Mouse (Mus musculus): ENCODE data around the gene Tmem222. TPM values are rescaled to one million over a fixed set of nuclear protein-coding genes. Genes with fewer than 3 reads are reported as not detected.

Gene Tmem222
- polyA plus RNA-seq, 1 experiment = 66.9 TPM

DNA sequence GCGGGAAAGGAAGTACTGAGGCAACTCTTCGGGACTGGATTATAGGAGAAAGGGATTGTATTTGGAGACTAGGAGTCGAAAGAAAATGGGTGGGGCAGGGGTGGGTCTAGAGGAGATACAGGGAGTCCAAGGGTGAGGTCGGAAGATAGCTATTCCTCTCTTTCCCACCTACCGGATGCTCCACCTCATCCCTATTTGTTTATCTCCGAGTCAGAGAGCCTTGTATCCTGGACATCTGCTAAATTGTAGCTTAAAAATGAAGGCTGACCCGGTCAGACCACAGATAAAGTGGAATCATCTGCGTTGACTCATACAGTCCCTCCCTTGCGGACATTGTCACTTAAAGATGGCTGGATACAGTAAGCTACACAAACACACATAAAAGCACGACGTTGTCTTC is 35.7 kb downstream of the Tmem222 start:
- Histone ChIP-seq H3K36me3 (ENCODE audit: control insufficient read depth, insufficient read depth) (no peaks in the 10 kb centered on the region), H3K4me3 (peak overlapping the region; percentile 25), H3K79me2 (ENCODE audit: control insufficient read depth, insufficient read depth) (no peaks in the 10 kb centered on the region), H3ac (ENCODE audit: control insufficient read depth, insufficient read length) (no peak overlapping the region), H3K4me2 (ENCODE audit: low read depth) (peak overlapping the region; percentile 90), H3K27me3 (ENCODE audit: control insufficient read depth, insufficient read depth, insufficient read length) (no peaks in the 10 kb centered on the region)
- TF ChIP-seq POLR2A (IDR thresholded peaks at IDR 0.05; ENCODE audit: insufficient read length, low read depth) (no peak), MYOD1 (IDR thresholded peaks at IDR 0.05; ENCODE audit: control insufficient read depth in 1 of 3, insufficient read length in 2 of 3, low read depth in 2 of 3) (no peak), E2F4 (IDR thresholded peaks at IDR 0.05; ENCODE audit: insufficient read depth) (no peak), POLR2AphosphoS2 (IDR thresholded peaks at IDR 0.05; ENCODE audit: insufficient read length, low read depth) (no peak), CEBPB (IDR thresholded peaks at IDR 0.05; ENCODE audit: insufficient read depth, poor library complexity, severe bottlenecking) (no peak), USF1 (IDR thresholded peaks at IDR 0.05; ENCODE audit: low read depth) (no peak), REST (IDR thresholded peaks at IDR 0.05; ENCODE audit: insufficient read depth, insufficient read length) (no peak), TCF12 (IDR thresholded peaks at IDR 0.05; ENCODE audit: insufficient read depth, poor library complexity, severe bottlenecking) (no peak), MAX (IDR thresholded peaks at IDR 0.05; ENCODE audit: low read depth) (no peak), SRF (IDR thresholded peaks at IDR 0.05; ENCODE audit: control insufficient read depth, insufficient read length, low read depth) (no peak), TCF3 (IDR thresholded peaks at IDR 0.05; ENCODE audit: insufficient read length, low read depth) (no peak), MYOG (IDR thresholded peaks at IDR 0.05; ENCODE audit: control insufficient read depth in 1 of 3, insufficient read depth in 1 of 3, insufficient read length in 2 of 3, low read depth in 2 of 3) (no peak)

DNA sequence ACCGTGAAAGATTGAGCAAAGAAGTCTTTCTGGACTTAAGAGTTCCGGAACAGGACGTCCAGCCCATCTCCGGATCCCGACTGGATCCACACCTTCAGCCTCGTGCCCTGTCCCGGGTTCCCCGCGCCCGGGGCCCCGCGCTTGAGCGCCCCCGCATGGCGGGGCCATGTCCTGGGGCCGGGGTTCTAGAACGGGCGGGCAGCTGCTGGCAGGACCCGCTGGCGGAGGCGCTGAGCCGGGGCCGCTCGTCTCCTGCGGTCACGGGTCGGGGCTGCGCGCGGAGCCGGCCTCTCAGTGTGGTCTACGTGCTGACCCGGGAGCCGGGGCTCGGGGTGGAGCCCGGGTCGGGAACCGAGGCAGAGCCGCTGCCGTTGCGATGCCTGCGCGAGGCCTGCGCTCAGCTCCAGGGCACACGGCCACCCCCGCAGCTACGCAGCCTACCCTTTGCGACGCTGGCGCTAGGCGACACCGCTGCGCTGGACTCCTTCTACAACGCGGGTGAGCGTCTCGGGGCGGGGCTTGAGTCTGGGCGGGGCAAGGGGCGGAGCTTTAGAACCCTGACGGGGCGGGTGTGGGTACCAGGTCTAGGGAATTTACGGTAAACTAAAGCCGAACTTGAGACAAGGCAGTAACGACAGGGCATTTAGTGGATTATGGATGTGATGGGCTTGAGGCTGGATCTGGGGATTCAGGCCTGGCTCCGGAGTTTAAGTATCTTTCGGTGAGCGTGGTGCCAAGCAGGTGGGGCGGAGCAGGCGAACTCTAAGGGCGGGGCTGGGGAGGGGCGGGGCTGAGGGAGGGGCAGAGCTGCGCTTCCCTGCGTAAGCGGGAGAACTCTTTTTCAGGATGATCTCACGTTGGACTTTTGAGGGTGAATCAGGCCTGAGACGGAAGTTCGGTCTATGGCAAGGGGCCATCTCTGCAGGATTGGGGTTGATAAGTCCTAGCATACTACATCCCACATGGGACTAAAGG is 36.4 kb downstream of the Tmem222 start:
- TF ChIP-seq TCF3 (IDR thresholded peaks at IDR 0.05; ENCODE audit: insufficient read length, low read depth) (no peak), MYOG (IDR thresholded peaks at IDR 0.05; ENCODE audit: control insufficient read depth in 1 of 3, insufficient read depth in 1 of 3, insufficient read length in 2 of 3, low read depth in 2 of 3) (peak in 2 of 3 experiments; percentile 39 to 56), SRF (IDR thresholded peaks at IDR 0.05; ENCODE audit: control insufficient read depth, insufficient read length, low read depth) (no peak), MYOD1 (IDR thresholded peaks at IDR 0.05; ENCODE audit: control insufficient read depth in 1 of 3, insufficient read length in 2 of 3, low read depth in 2 of 3) (no peak), TCF12 (IDR thresholded peaks at IDR 0.05; ENCODE audit: insufficient read depth, poor library complexity, severe bottlenecking) (no peak), POLR2A (IDR thresholded peaks at IDR 0.05; ENCODE audit: insufficient read length, low read depth) (peak; percentile 93), POLR2AphosphoS2 (IDR thresholded peaks at IDR 0.05; ENCODE audit: insufficient read length, low read depth) (peak; percentile 92), REST (IDR thresholded peaks at IDR 0.05; ENCODE audit: insufficient read depth, insufficient read length) (no peak)
- Histone ChIP-seq H3K27me3 (ENCODE audit: control insufficient read depth, insufficient read depth, insufficient read length) (no peaks in the 10 kb centered on the region), H3ac (ENCODE audit: control insufficient read depth, insufficient read length) (peak overlapping the region; percentile 29), H3K36me3 (ENCODE audit: control insufficient read depth, insufficient read depth) (no peaks in the 10 kb centered on the region), H3K4me3 (peak overlapping the region; percentile 25), H3K4me2 (ENCODE audit: low read depth) (peak overlapping the region; percentile 90), H3K79me2 (ENCODE audit: control insufficient read depth, insufficient read depth) (no peaks in the 10 kb centered on the region)

- H3K4me3 ChIP-seq = peak within 1 kb of the TSS; percentile 25
- peak within 1 kb of the TSS; percentile 90 for H3K4me2 ChIP-seq (ENCODE audit: low read depth)
Observed at GRCm38 (mm10) chr4:133240490-133240921, 37.1 kb downstream of the Tmem222 start, which contains the start of gene Map3k6. Gene Map3k6 (plus strand): TSS chr4:133240818.

DNA sequence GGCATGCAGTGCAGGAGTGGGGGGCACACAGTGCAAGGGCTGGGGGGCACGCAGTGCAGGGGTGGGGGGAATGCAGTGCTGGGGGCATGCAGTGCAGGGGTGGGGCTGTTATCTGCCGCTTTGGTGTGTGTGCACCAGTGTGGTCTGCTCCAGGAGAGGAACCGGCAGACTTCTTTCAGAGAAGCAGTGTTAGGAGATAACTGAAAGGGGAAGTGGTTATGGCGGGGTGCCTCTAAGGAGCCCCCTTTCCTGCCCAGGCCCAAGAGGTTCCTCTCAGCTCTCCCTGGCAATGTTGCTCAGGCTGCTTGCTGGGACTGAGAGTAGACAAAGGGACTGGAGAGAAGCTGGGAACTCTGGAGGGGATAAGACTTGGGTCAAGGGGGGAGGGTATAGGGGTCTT is 39.7 kb downstream of the Tmem222 start:
- TF ChIP-seq TCF3 (IDR thresholded peaks at IDR 0.05; ENCODE audit: insufficient read length, low read depth) (no peak), CEBPB (IDR thresholded peaks at IDR 0.05; ENCODE audit: insufficient read depth, poor library complexity, severe bottlenecking) (no peak), REST (IDR thresholded peaks at IDR 0.05; ENCODE audit: insufficient read depth, insufficient read length) (no peak), SRF (IDR thresholded peaks at IDR 0.05; ENCODE audit: control insufficient read depth, insufficient read length, low read depth) (no peak)
- no peaks in the 10 kb centered on the region for H3K79me2 ChIP-seq (ENCODE audit: control insufficient read depth, insufficient read depth)

More at GRCm38 (mm10) chr4:133240490-133240921, 37.1 kb downstream of the Tmem222 start, which contains the start of gene Map3k6:
- H3K79me2 ChIP-seq (ENCODE audit: control insufficient read depth, insufficient read depth) = no peaks in the 10 kb centered on the region
- no peak for TF ChIP-seq REST (IDR thresholded peaks at IDR 0.05; ENCODE audit: insufficient read depth, insufficient read length)
- no peak for TF ChIP-seq MYOG (IDR thresholded peaks at IDR 0.05; ENCODE audit: control insufficient read depth in 1 of 3, insufficient read depth in 1 of 3, insufficient read length in 2 of 3, low read depth in 2 of 3)
- TF ChIP-seq CEBPB (IDR thresholded peaks at IDR 0.05; ENCODE audit: insufficient read depth, poor library complexity, severe bottlenecking) = no peak
- TF ChIP-seq POLR2AphosphoS2 (IDR thresholded peaks at IDR 0.05; ENCODE audit: insufficient read length, low read depth) = peak; percentile 57
- no peak for TF ChIP-seq USF1 (IDR thresholded peaks at IDR 0.05; ENCODE audit: low read depth)
- TF ChIP-seq POLR2A (IDR thresholded peaks at IDR 0.05; ENCODE audit: insufficient read length, low read depth) = peak; percentile 66
- no peaks in the 10 kb centered on the region for H3K27me3 ChIP-seq (ENCODE audit: control insufficient read depth, insufficient read depth, insufficient read length)
- no peaks in the 10 kb centered on the region for H3K36me3 ChIP-seq (ENCODE audit: control insufficient read depth, insufficient read depth)
- peak within 1 kb of the TSS; percentile 29 for H3ac ChIP-seq (ENCODE audit: control insufficient read depth, insufficient read length)

More for the DNA sequence above, 39.7 kb downstream of the Tmem222 start:
- Histone ChIP-seq H3K27me3 (ENCODE audit: control insufficient read depth, insufficient read depth, insufficient read length) (no peaks in the 10 kb centered on the region), H3K36me3 (ENCODE audit: control insufficient read depth, insufficient read depth) (no peaks in the 10 kb centered on the region), H3ac (ENCODE audit: control insufficient read depth, insufficient read length) (no peak overlapping the region), H3K4me3 (no peak overlapping the region), H3K4me2 (ENCODE audit: low read depth) (no peak overlapping the region)
